Mouse (Mus musculus) ES-E14 (cell line): ENCODE measurements at regions not wholly inside any gene's neighbourhood (a gene's known extent, or its start where the extent isn't known, plus 50 kb on each side); places are given as distances from the start of the nearest gene placed in this dataset.

ENCODE experiments used
- MAFK ChIP-seq: IDR thresholded peaks from 2 replicates; pipeline ENCODE4 v1.6.1; 2014; ENCODE audit warnings: mild to moderate bottlenecking, low read depth, low read length, inconsistent platforms; ENCODE audit not compliant: insufficient read depth
- ZC3H11A ChIP-seq: IDR thresholded peaks from 2 replicates; pipeline ENCODE4 v1.6.1; 2012; ENCODE audit warnings: low read depth, mild to moderate bottlenecking, inconsistent platforms, low read length, borderline replicate concordance
- ZNF384 ChIP-seq: IDR thresholded peaks from 2 replicates; pipeline ENCODE4 v1.6.1; 2012; ENCODE audit warnings: low read depth, low read length, inconsistent platforms

- no peak for TF ChIP-seq ZNF384
- TF ChIP-seq MAFK: no peak
- TF ChIP-seq ZC3H11A: no peak
Observed at GRCm38 (mm10) chr12:107730940-107731339, 242.5 kb downstream of the 3110018I06Rik start.
